ENCODE assay signal across 7 mouse cellular contexts in the genomic region with DNA sequence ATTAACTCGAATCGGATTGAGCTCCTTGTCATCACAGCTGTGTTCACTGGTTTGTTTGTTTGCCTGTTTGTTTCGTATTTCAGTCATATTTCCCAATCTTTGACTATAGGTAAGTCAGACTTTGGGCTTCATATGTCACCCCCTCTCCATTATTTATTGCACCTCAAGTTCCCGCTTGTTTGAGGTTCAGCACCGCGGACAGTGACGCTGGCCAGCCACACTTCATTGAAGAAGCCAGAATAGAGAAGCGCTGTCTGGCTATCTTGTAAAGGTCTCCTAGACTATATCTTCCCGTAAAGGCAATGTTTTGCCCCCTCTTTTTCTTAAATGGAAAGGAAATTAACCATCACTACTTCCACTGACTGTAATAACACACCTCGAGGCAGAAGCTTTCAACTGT.
DNase-seq lines count a peak whose midpoint lies in the region; ATAC-seq lines count a peak whose summit lies in the region.

No protein-coding gene starts in this region.

- DNase-seq in 3T3-L1 (ENCODE audit: low read depth, low spot score) (peak; percentile 20), A20 (ENCODE audit: low read depth, low spot score) (peak; percentile 44)
- peak; percentile 54 for DNase-seq in embryonic facial prominence, embryonic 14.5 days (ENCODE audit: low spot score)
- DNase-seq in cerebellum, postnatal 4 days (ENCODE audit: low spot score in 2 of 2), result no peak
- DNase-seq in left cerebral cortex, adult 9 months (ENCODE audit: low spot score in 2 of 2), result no peak
- DNase-seq in thymus, postnatal 36 days, result no peak

- no peak overlapping the region for H3K9ac ChIP-seq in embryonic facial prominence, embryonic 14.5 days (ENCODE audit: low read depth, low read length)
- H3K9ac ChIP-seq in midbrain, embryonic 12.5 days (replicated peaks), result no peak overlapping the region

- H3K4me3 ChIP-seq in embryonic facial prominence, embryonic 14.5 days (ENCODE audit: low read depth, low read length), result no peak overlapping the region
- H3K4me3 ChIP-seq in midbrain, embryonic 12.5 days, result no peak overlapping the region

- no peak for ATAC-seq in embryonic facial prominence, embryonic 14.5 days (ENCODE audit: low read depth)
- no peak for ATAC-seq in midbrain, embryonic 12.5 days (ENCODE audit: low FRiP score, low read depth)

- WGBS in embryonic facial prominence, embryonic 14.5 days, result 32% methylated on average over 10 of the region's 10 CpGs
- WGBS in midbrain, embryonic 12.5 days, result 32% methylated on average over 10 of the region's 10 CpGs

- no peak overlapping the region for H3K27ac ChIP-seq in embryonic facial prominence, embryonic 14.5 days (replicated peaks; ENCODE audit: low read depth, low read length)
- no peak overlapping the region for H3K27ac ChIP-seq in midbrain, embryonic 12.5 days (replicated peaks)

- H3K4me2 ChIP-seq in embryonic facial prominence, embryonic 14.5 days (ENCODE audit: low read depth, low read length), result no peak overlapping the region
- H3K4me2 ChIP-seq in midbrain, embryonic 12.5 days (replicated peaks), result peak overlapping the region; percentile 23; the same call in 1 of the 2 replicates

- H3K36me3 ChIP-seq in embryonic facial prominence, embryonic 14.5 days (ENCODE audit: control insufficient read depth, insufficient read depth, low read length), result no peaks in the 10 kb centered on the region
- H3K36me3 ChIP-seq in midbrain, embryonic 12.5 days, result no peaks in the 10 kb centered on the region

- no peaks in the 10 kb centered on the region for H3K4me1 ChIP-seq in embryonic facial prominence, embryonic 14.5 days (ENCODE audit: control insufficient read depth, insufficient read depth, low read length)
- H3K4me1 ChIP-seq in midbrain, embryonic 12.5 days, result peaks cover 14% of the 10 kb centered on the region

- H3K27me3 ChIP-seq in embryonic facial prominence, embryonic 14.5 days (replicated peaks; ENCODE audit: control insufficient read depth, insufficient read depth, low read length), result peaks cover 35% of the 10 kb centered on the region
- peaks cover 23% of the 10 kb centered on the region for H3K27me3 ChIP-seq in midbrain, embryonic 12.5 days

- no peaks in the 10 kb centered on the region for H3K9me3 ChIP-seq in embryonic facial prominence, embryonic 14.5 days (ENCODE audit: control insufficient read depth, low read length)
- H3K9me3 ChIP-seq in midbrain, embryonic 12.5 days, result no peaks in the 10 kb centered on the region

Comparison
In these comparisons a context has a peak if more than half of its experiments do, and no peak if none do; other contexts are left out.
1. DNase-seq: peak in 3T3-L1 (single experiment), A20 (single experiment) and embryonic facial prominence, embryonic 14.5 days (single experiment); none in cerebellum, postnatal 4 days (0 of 2), left cerebral cortex, adult 9 months (0 of 2) and thymus, postnatal 36 days (0 of 2).